In the genomic region with DNA sequence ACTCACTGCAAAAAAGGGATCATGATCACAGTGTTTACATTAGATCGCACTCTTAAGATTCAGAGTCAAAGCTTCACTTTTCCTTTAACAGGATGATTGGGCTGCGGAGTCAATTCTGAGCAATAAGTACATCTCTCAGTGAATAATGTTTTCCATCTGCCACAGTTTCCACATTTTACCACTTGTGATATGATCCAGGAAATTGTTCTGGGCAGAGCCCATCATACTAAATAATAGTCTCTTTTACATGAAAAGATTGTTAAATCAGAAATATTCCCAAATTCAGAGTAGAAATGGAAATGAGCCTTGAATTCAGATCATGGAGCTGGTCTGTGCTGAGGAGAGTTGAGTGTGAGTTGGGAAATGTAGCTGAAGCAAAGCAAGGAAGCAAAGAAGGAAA, we compare ENCODE assay signal across 24 mouse cellular contexts.
DNase-seq lines count a peak whose midpoint lies in the region; ATAC-seq and TF ChIP-seq lines count a peak whose summit lies in the region.
"Had no signal": no experiment of that assay in that cellular context is flagged by ENCODE, and none has a peak within 500 bp of the region (broad histone marks: within the 10 kb centered on the region; RNA-seq: fewer than 3 reads in every experiment).

No protein-coding gene starts in this region.

- H3K9me3 ChIP-seq in embryonic facial prominence, embryonic 11.5 days (replicated peaks; ENCODE audit: control insufficient read depth, low read length), result no peaks in the 10 kb centered on the region
- no peaks in the 10 kb centered on the region for H3K9me3 ChIP-seq in embryonic facial prominence, embryonic 10.5 days
- H3K9me3 ChIP-seq: embryonic facial prominence, embryonic 15.5 days; G1E; hindbrain, embryonic 12.5 days; hindbrain, embryonic 15.5 days had no signal

- no peak overlapping the region for H3K4me3 ChIP-seq in embryonic facial prominence, embryonic 11.5 days (ENCODE audit: low read depth, low read length)
- H3K4me3 ChIP-seq in embryonic facial prominence, embryonic 10.5 days, result no peak overlapping the region
- H3K4me3 ChIP-seq: embryonic facial prominence, embryonic 15.5 days; gastrocnemius, adult 2 months; hindbrain, embryonic 12.5 days; hindbrain, embryonic 15.5 days had no signal

- H3K4me1 ChIP-seq in embryonic facial prominence, embryonic 11.5 days (ENCODE audit: control insufficient read depth, insufficient read depth, low read length), result no peaks in the 10 kb centered on the region
- H3K4me1 ChIP-seq in embryonic facial prominence, embryonic 10.5 days, result no peaks in the 10 kb centered on the region
- H3K4me1 ChIP-seq: embryonic facial prominence, embryonic 15.5 days; hindbrain, embryonic 12.5 days; hindbrain, embryonic 15.5 days had no signal

- no peak for ATAC-seq in embryonic facial prominence, embryonic 11.5 days (replicated peaks; ENCODE audit: insufficient number of reproducible peaks, low FRiP score, low TSS enrichment, low read depth)
- ATAC-seq: forebrain, embryonic 14.5 days; intestine, postnatal 0 days; Patski had no signal

- no peak overlapping the region for H3K27ac ChIP-seq in embryonic facial prominence, embryonic 11.5 days (replicated peaks; ENCODE audit: low read depth, low read length)
- no peak overlapping the region for H3K27ac ChIP-seq in embryonic facial prominence, embryonic 10.5 days (replicated peaks)
- H3K27ac ChIP-seq: embryonic facial prominence, embryonic 15.5 days; gastrocnemius, adult 2 months; hindbrain, embryonic 12.5 days; hindbrain, embryonic 15.5 days had no signal

- no peak overlapping the region for H3K9ac ChIP-seq in embryonic facial prominence, embryonic 11.5 days (replicated peaks; ENCODE audit: low read length)
- H3K9ac ChIP-seq: embryonic facial prominence, embryonic 15.5 days; hindbrain, embryonic 12.5 days; hindbrain, embryonic 15.5 days had no signal

- WGBS in embryonic facial prominence, embryonic 11.5 days, result 56% methylated on average over 2 of the region's 2 CpGs
- 81% methylated on average over 2 of the region's 2 CpGs for whole genome bisulfite sequencing in embryonic facial prominence, embryonic 10.5 days

- H3K36me3 ChIP-seq in embryonic facial prominence, embryonic 11.5 days (replicated peaks; ENCODE audit: control insufficient read depth, insufficient read depth, low read depth, low read length), result no peaks in the 10 kb centered on the region
- H3K36me3 ChIP-seq in embryonic facial prominence, embryonic 10.5 days (replicated peaks), result no peaks in the 10 kb centered on the region
- H3K36me3 ChIP-seq: embryonic facial prominence, embryonic 15.5 days; G1E; hindbrain, embryonic 12.5 days; hindbrain, embryonic 15.5 days had no signal

- TF ChIP-seq CTCF in brain, embryonic 14.5 days (IDR thresholded peaks at IDR 0.05; ENCODE audit: borderline replicate concordance, extremely low read depth, insufficient read depth, insufficient read length), result no peak

- no peak overlapping the region for H3K4me2 ChIP-seq in embryonic facial prominence, embryonic 11.5 days (ENCODE audit: low read depth, low read length)
- H3K4me2 ChIP-seq: embryonic facial prominence, embryonic 15.5 days; heart, embryonic 11.5 days; hindbrain, embryonic 12.5 days; hindbrain, embryonic 15.5 days had no signal

- TF ChIP-seq POLR2A in brain, embryonic 14.5 days (IDR thresholded peaks at IDR 0.05; ENCODE audit: borderline replicate concordance, extremely low read depth, insufficient read depth, insufficient read length, poor library complexity, severe bottlenecking), result no peak

- no peaks in the 10 kb centered on the region for H3K27me3 ChIP-seq in embryonic facial prominence, embryonic 11.5 days (ENCODE audit: control insufficient read depth, insufficient read depth, low read length)
- H3K27me3 ChIP-seq in embryonic facial prominence, embryonic 10.5 days (replicated peaks; ENCODE audit: low read depth, poor library complexity, severe bottlenecking), result no peaks in the 10 kb centered on the region
- H3K27me3 ChIP-seq: CH12.LX; embryonic facial prominence, embryonic 15.5 days; hindbrain, embryonic 12.5 days; hindbrain, embryonic 15.5 days; Patski had no signal

- peak; percentile 47 for DNase-seq in embryonic facial prominence, embryonic 11.5 days (ENCODE audit: low spot score)
- no peak for DNase-seq in embryonic facial prominence, embryonic 10.5 days (ENCODE audit: low spot score)
- DNase-seq in layer of hippocampus, adult 9-11 months, result peak; percentile 31
- no peak for DNase-seq in layer of hippocampus, postnatal 25 days (ENCODE audit: extremely low spot score in 1 of 2, low spot score in 1 of 2)
- peak; percentile 1 for DNase-seq in brain, embryonic 14.5 days (ENCODE audit: low read depth)
- no peak for DNase-seq in frontal cortex, adult 2 months (ENCODE audit: extremely low spot score in 1 of 2, low spot score in 1 of 2)
- DNase-seq: adrenal gland, postnatal 10 days; adrenal gland, postnatal 36 days; B cell, adult 2 months; cerebellum, adult 18-20 months; cerebellum, adult 9-11 months; cerebellum, postnatal 25 days; gastrocnemius, adult 2 months; gastrocnemius, postnatal 14 days; heart, adult 11 months had no signal

Comparison
In these comparisons a context has a peak if more than half of its experiments do, and no peak if none do; other contexts are left out.
1. DNase-seq: peak in embryonic facial prominence, embryonic 11.5 days (single experiment), layer of hippocampus, adult 9-11 months (single experiment) and brain, embryonic 14.5 days (single experiment); none in embryonic facial prominence, embryonic 10.5 days (single experiment), layer of hippocampus, postnatal 25 days (0 of 2) and frontal cortex, adult 2 months (0 of 2).